Mouse (Mus musculus) G1E (cell line): ENCODE measurements around the gene Tvp23b. TPM values are rescaled to one million over a fixed set of nuclear protein-coding genes. Genes with fewer than 3 reads are reported as not detected.

Source experiments
- ATAC-seq: 2 replicates; pipeline ENCODE4 v1.8.0; 2016; ENCODE audit warnings: mild to moderate bottlenecking; ENCODE audit not compliant: insufficient number of reproducible peaks, poor library complexity, low FRiP score, severe bottlenecking; ENCODE audit errors: extremely low read depth
- DNase-seq: peaks from one replicate; pipeline ENCODE4 v3.0.0; 2012; ENCODE audit warnings: low spot score
- H3K27me3 ChIP-seq: 2 replicates; pipeline ENCODE4 v1.6.1; 2012; ENCODE audit warnings: mild to moderate bottlenecking, low read length, inconsistent platforms; ENCODE audit not compliant: insufficient read depth
- H3K36me3 ChIP-seq: replicated peaks from 2 replicates; pipeline ENCODE3; 2012; ENCODE audit warnings: mild to moderate bottlenecking, inconsistent platforms
- H3K4me1 ChIP-seq: 2 replicates; pipeline ENCODE4 v1.6.1; 2012; ENCODE audit warnings: low read depth, low read length, inconsistent platforms, mixed read lengths; ENCODE audit not compliant: insufficient read depth
- H3K4me3 ChIP-seq: 2 replicates; pipeline ENCODE4 v1.5.1; 2012; ENCODE audit warnings: low read depth, mild to moderate bottlenecking, inconsistent platforms, low read length, moderate library complexity, mixed read lengths
- H3K9me3 ChIP-seq: replicated peaks from 2 replicates; pipeline ENCODE4 v1.6.1; 2012; ENCODE audit warnings: inconsistent platforms
- CTCF ChIP-seq: IDR thresholded peaks from 2 replicates; pipeline ENCODE4 v1.5.1; 2012; ENCODE audit warnings: low read depth, low read length, inconsistent platforms, mixed read lengths
- GATA1 ChIP-seq: IDR thresholded peaks from 2 replicates; pipeline ENCODE4 v1.6.1; 2012; ENCODE audit warnings: borderline replicate concordance, low read length, inconsistent platforms, mixed read lengths
- GATA2 ChIP-seq: IDR thresholded peaks from 2 replicates; pipeline ENCODE4 v1.6.1; 2012; ENCODE audit warnings: low read depth, low read length, inconsistent platforms, borderline replicate concordance
- POLR2AphosphoS5 ChIP-seq: IDR thresholded peaks from 2 replicates; pipeline ENCODE4 v1.6.1; 2012; ENCODE audit warnings: low read depth, low read length, inconsistent platforms; ENCODE audit not compliant: insufficient replicate concordance
- TAL1 ChIP-seq: conservative IDR thresholded peaks from 2 replicates; pipeline ENCODE4 v1.6.1; 2012; ENCODE audit warnings: low read depth, low read length, inconsistent platforms, mixed read lengths
- polyA plus RNA-seq: library from polyadenylated mRNA; stranded (reverse); fragments of >175 nt; gene quantifications from 2 replicates; pipeline ENCODE4 v1.2.3, GENCODE M21; 2012
- total RNA-seq, 2 experiments: library from RNA; stranded (forward) in 1 of 2; stranded (reverse) in 1 of 2; fragments of 200-1000 nt in 1 of 2; fragments of >200 nt in 1 of 2; fragmentation: Nextera tagmentation in 1 of 2; gene quantifications; 2 replicates each; pipeline ENCODE4 v1.2.3; 2014 to 2017

Gene Tvp23b
- total and polyA plus RNA-seq, 3 experiments: 3.3 to 53.7 (median 24.8) TPM

DNA sequence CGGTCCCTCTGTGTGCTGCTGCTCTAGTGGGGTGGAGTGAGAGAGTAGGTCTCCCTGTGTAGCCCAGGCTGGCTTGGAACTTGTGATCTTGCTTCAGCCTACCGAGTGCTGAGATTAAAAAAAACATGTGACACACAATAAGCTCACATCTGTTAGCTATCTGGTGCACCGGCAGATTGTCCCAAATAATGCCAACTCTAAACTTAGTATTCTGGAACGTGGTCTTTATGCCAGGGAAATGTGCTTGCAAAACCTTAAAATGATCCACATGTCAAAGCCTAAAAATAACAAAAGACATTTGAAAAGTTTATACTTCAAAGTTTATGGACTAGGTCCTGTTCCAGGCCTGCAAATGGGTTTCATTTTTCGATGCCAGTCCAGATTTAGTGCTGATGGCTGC, 10.1 kb upstream of the Tvp23b start:
- Histone ChIP-seq H3K36me3 (no peaks in the 10 kb centered on the region), H3K4me3 (no peak overlapping the region), H3K27me3 (peaks cover 23% of the 10 kb centered on the region), H3K4me1 (no peaks in the 10 kb centered on the region), H3K9me3 (no peaks in the 10 kb centered on the region)
- DNase-seq (no peak), ATAC-seq (no peak)
- TF ChIP-seq POLR2AphosphoS5 (no peak), TAL1 (no peak), CTCF (no peak), GATA1 (no peak), GATA2 (no peak)

DNA sequence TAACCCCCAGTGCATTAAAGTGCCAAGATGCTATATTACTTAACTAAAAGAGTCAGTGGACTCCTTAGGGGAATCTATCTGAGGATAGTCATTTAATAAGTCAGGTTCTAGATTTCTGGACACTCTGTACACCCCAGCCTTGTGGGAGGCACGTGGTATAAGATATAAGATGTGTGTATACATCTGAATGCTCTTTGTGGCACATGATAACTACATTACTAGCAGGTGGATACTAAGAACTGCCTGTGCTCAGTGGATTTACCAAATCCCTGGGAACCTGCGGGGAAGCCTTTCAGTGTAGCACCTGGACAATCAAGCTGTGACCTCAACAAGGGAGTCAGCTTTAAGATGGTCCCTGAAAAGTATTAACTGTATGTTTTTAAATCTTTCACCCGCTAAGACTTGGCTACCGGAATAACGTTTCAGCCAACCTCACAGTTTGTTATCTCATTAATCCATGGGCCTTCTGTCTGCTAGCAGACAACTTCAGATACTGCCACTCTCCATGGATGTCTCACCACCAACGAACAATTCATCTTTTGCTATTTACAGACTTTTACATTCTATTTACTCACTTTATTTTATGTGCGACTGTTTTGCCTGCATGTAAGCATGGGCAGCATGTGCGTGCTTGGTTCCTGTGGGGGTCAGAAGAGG, 9.4 kb upstream of the Tvp23b start:
- Histone ChIP-seq H3K4me3 (no peak overlapping the region), H3K9me3 (peaks cover 2% of the 10 kb centered on the region; the same call in 1 of the 2 replicates), H3K4me1 (no peaks in the 10 kb centered on the region), H3K27me3 (peaks cover 28% of the 10 kb centered on the region), H3K36me3 (no peaks in the 10 kb centered on the region)
- TF ChIP-seq POLR2AphosphoS5 (no peak), GATA2 (no peak), GATA1 (no peak), TAL1 (no peak), CTCF (no peak)
- no peak for ATAC-seq
- no peak for DNase-seq

- DNase-seq (no peak), ATAC-seq (no peak)
- Histone ChIP-seq H3K36me3 (no peaks in the 10 kb centered on the region), H3K4me3 (no peak overlapping the region), H3K9me3 (peaks cover 2% of the 10 kb centered on the region; the same call in 1 of the 2 replicates), H3K27me3 (peaks cover 27% of the 10 kb centered on the region), H3K4me1 (no peaks in the 10 kb centered on the region)
- TF ChIP-seq TAL1 (no peak), POLR2AphosphoS5 (no peak), GATA1 (no peak), CTCF (no peak), GATA2 (no peak)
These were observed 5.8 kb upstream of the Tvp23b start for GRCm38 (mm10) chr11:62873479-62873878.

DNA sequence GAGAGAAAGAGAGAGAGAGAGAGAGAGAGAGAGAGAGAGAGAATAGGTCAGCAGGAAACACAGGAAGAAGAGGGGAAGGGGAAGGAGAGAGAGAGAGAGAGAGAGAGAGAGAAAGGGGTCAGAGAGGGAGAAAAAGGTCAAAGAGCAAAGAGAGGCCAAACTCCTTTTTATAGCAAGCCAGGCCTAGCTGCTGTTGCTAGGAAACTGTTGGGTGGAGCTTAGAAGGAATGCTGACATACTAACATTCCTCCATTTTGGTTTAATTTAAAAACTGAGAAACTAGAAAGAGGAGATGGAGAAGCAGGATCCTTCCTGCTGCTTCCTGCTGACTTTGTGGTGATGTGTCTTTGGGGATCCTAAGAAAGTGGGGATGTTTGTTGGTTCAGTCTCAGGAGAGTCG, 3.6 kb upstream of the Tvp23b start:
- H3K27me3 ChIP-seq: peaks cover 24% of the 10 kb centered on the region
- H3K4me3 ChIP-seq: no peak overlapping the region
- peaks cover 2% of the 10 kb centered on the region; the same call in 1 of the 2 replicates for H3K9me3 ChIP-seq
- peaks cover 5% of the 10 kb centered on the region; the same call in 1 of the 2 replicates for H3K4me1 ChIP-seq
- no peaks in the 10 kb centered on the region for H3K36me3 ChIP-seq
- no peak for DNase-seq
- TF ChIP-seq GATA2: no peak
- TF ChIP-seq GATA1: no peak
- TF ChIP-seq CTCF: no peak
- TF ChIP-seq TAL1: no peak
- TF ChIP-seq POLR2AphosphoS5: no peak
- ATAC-seq: no peak

GRCm38 (mm10) chr11:62876445-62876844, 2.8 kb upstream of the Tvp23b start:
- TF ChIP-seq GATA2 (no peak), TAL1 (no peak), CTCF (no peak), POLR2AphosphoS5 (no peak), GATA1 (no peak)
- ATAC-seq: no peak
- DNase-seq: no peak
- H3K4me1 ChIP-seq: peaks cover 8% of the 10 kb centered on the region; the same call in 1 of the 2 replicates
- H3K4me3 ChIP-seq: no peak overlapping the region
- peaks cover under 1% of the 10 kb centered on the region for H3K36me3 ChIP-seq
- H3K27me3 ChIP-seq: peaks cover 22% of the 10 kb centered on the region
- H3K9me3 ChIP-seq: peaks cover 2% of the 10 kb centered on the region; the same call in 1 of the 2 replicates

DNA sequence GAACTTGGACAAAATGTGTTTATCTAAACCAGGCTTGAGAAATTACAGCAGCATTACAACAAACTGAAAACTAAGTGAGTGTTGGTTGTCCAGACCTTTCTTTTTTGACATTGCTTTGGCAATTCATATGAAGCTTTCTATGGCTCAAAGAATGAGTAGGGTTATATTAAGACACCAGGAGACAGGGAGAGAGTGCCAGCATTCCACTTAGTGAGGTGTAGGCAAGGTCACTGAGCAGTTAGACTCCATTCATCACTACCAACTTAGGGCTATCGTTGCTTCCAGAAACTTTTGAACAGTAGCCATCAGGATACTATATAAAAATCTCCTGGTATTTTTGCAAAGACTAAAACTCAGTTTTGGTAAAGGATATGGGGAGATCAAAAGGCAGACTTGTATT, 1.9 kb upstream of the Tvp23b start:
- H3K36me3 ChIP-seq: peaks cover 8% of the 10 kb centered on the region
- H3K27me3 ChIP-seq: peaks cover 19% of the 10 kb centered on the region
- TF ChIP-seq GATA2 (no peak), TAL1 (no peak), POLR2AphosphoS5 (no peak), GATA1 (no peak), CTCF (no peak)
- peaks cover 14% of the 10 kb centered on the region; the same call in 1 of the 2 replicates for H3K4me1 ChIP-seq
- DNase-seq: no peak
- no peak for ATAC-seq
- no peak overlapping the region for H3K4me3 ChIP-seq
- peaks cover 2% of the 10 kb centered on the region; the same call in 1 of the 2 replicates for H3K9me3 ChIP-seq
